Mouse (Mus musculus): ENCODE measurements around the gene Nexn. TPM values are rescaled to one million over a fixed set of nuclear protein-coding genes. Genes with fewer than 3 reads are reported as not detected.
"Not testable (repeated sequence)": the region's sequence is repeated elsewhere in the genome, so short reads cannot be mapped to it uniquely, and the experiment has no call there.

The Nexn gene
- polyA plus RNA-seq (2016; fragmentation: Nextera tagmentation; extraction: Ambion mirVana), result 3.9 and 5.7 TPM in 2 replicates

DNA sequence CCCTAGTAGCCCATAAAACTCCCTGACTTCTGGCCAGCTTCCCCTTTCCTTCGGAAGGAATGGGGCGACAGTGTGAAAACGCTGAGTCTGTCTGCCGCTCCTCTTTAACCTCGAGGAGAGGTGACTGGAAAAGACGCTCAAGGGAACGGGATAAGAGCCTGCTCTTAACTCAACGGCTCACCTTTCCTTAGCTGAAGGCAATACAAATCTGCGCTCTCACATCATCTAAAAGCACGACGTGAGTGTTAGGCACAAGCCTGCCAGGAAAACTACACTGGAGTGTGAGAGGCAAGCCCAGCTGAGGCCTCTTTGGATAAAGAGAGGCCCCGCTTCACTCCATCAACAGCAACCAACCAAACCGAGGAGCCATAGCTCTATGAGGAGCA lies at the start of gene Nexn:
Gene Nexn, minus strand, starts transcription at position 315 of the 386 bp plus-strand sequence.
- peaks cover 35% of the 10 kb centered on the region for H3K4me1 ChIP-seq
- no peaks in the 10 kb centered on the region for H3K9me3 ChIP-seq
- DNase-seq (ENCODE audit: low spot score), result no peak
- peaks cover 77% of the 10 kb centered on the region for H3K27me3 ChIP-seq (replicated peaks; ENCODE audit: low read depth, poor library complexity, severe bottlenecking)
- peak within 1 kb of the TSS; percentile 72 for H3K4me3 ChIP-seq
- no peaks in the 10 kb centered on the region for H3K36me3 ChIP-seq (replicated peaks)
- peak within 1 kb of the TSS; percentile 86 for H3K27ac ChIP-seq (replicated peaks)
- WGBS, result 2% methylated on average over 13 of the region's 13 CpGs

DNA sequence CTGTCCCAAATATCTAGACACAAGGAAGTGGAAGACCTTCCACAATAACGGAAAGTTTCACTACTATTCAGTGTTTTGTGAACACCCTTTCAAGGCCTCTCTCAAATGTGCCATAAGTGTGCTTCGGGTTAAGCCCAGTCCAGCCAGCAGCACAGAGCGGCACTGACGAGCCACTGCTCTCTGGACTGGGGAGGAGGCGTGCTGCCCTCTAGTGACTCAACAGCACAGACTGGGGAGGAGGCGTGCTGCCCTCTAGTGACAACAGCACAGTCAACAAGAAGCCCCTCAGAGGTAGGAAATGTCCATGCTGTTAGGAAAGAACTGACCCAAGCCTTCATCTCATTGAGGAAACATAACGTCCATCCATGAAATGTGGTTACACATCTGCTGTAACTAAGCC lies 49.5 kb upstream of the Nexn start:
- 13% methylated on average over 7 of the region's 7 CpGs for WGBS
- no peak overlapping the region for H3K4me3 ChIP-seq
- H3K36me3 ChIP-seq (replicated peaks), result peaks cover 35% of the 10 kb centered on the region
- DNase-seq (ENCODE audit: low spot score), result peak; percentile 86
- H3K4me1 ChIP-seq, result no peaks in the 10 kb centered on the region
- no peaks in the 10 kb centered on the region for H3K9me3 ChIP-seq
- H3K27ac ChIP-seq (replicated peaks), result no peak overlapping the region
- H3K27me3 ChIP-seq (replicated peaks; ENCODE audit: low read depth, poor library complexity, severe bottlenecking), result no peaks in the 10 kb centered on the region

DNA sequence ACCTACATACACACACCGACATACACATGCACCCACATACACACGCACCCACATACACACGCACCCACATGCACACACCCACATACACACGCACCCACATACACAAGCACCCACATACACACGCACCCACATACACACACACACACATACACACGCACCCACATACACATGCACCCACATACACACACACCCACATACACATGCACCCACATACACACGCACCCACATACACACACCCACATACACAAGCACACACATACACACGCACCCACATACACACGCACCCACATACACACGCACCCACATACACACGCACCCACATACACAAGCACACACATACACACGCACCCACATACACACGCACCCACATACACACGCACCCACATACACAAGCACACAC lies 48.5 kb upstream of the Nexn start:
- WGBS, result 76% methylated on average over 14 of the region's 14 CpGs
- H3K4me3 ChIP-seq; H3K4me1 ChIP-seq; DNase-seq (ENCODE audit: low spot score); H3K27ac ChIP-seq (replicated peaks); H3K27me3 ChIP-seq (replicated peaks; ENCODE audit: low read depth, poor library complexity, severe bottlenecking); H3K9me3 ChIP-seq: not testable (repeated sequence)
- H3K36me3 ChIP-seq (replicated peaks), result peaks cover 31% of the 10 kb centered on the region

DNA sequence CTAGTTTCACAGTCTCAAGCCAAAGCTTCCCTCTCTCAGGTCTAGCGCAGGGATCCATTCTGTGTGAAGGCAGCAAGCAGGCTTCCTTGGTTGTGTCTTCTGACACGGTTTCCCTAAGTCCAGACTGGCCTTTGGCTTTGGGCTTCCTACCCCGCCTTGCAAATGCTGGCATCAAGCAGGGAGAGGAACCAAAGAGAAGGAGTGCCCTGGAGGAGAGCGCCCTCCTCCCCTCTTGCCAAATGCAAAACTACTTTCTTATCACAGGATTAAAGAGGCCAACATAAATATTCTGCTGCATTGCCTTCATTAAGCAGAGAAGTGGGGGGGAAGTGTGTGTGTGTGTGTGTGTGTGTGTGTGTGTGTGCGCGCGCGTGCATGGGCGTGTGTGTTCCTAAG lies 43.1 kb upstream of the Nexn start:
- DNase-seq (ENCODE audit: low spot score), result no peak
- H3K4me1 ChIP-seq, result peaks cover 16% of the 10 kb centered on the region
- H3K9me3 ChIP-seq, result no peaks in the 10 kb centered on the region
- 87% methylated on average over 9 of the region's 9 CpGs for WGBS
- no peaks in the 10 kb centered on the region for H3K27me3 ChIP-seq (replicated peaks; ENCODE audit: low read depth, poor library complexity, severe bottlenecking)
- no peak overlapping the region for H3K4me3 ChIP-seq
- no peak overlapping the region for H3K27ac ChIP-seq (replicated peaks)
- H3K36me3 ChIP-seq (replicated peaks), result peaks cover 52% of the 10 kb centered on the region

DNA sequence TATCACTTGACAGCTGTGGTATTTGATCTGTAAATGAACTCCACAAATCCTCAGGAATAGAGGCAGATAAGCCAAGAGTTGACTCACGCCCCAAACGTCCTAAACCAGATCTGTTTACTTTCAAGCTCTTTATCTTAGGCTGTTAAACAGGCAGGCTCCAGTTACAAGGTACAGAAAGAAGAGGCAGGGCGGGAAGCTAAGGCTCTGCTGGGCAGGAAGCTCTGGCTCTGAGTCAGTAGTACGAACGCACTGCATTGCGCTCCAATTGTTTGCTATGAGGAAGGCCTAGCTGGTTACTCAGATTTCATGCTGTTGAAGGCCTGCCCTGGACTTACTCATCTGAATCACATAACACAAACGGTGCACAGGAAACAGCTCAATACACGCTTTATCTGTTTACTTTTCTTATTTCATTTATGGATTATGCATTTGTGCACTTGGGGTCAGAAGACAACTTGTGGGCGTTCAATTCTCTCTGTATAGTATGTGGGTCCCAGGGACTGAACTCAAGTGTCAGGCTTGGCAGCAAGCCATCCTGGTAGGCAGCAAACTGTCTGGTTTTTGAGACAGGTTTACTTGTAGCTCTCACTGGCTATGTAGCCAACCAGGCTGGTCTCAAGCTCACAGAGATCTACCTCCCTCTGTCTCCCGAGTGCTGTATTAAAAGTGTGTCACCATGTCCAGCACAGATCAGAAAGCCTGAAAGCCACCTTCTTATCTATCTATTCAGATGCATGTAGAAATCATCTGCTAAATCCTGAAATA lies 42.5 kb upstream of the Nexn start:
- 65% methylated on average over 10 of the region's 10 CpGs for WGBS
- H3K27ac ChIP-seq (replicated peaks), result peak overlapping the region; percentile 42; the same call in 1 of the 2 replicates
- H3K4me3 ChIP-seq, result no peak overlapping the region
- no peaks in the 10 kb centered on the region for H3K27me3 ChIP-seq (replicated peaks; ENCODE audit: low read depth, poor library complexity, severe bottlenecking)
- peaks cover 19% of the 10 kb centered on the region for H3K4me1 ChIP-seq
- peaks cover 52% of the 10 kb centered on the region for H3K36me3 ChIP-seq (replicated peaks)
- DNase-seq (ENCODE audit: low spot score), result no peak
- no peaks in the 10 kb centered on the region for H3K9me3 ChIP-seq

GRCm38 (mm10) chr3:152305971-152306370 lies 39.8 kb upstream of the Nexn start:
- 83% methylated on average over 4 of the region's 4 CpGs for WGBS
- Histone ChIP-seq H3K27me3 (replicated peaks; ENCODE audit: low read depth, poor library complexity, severe bottlenecking) (no peaks in the 10 kb centered on the region), H3K27ac (replicated peaks) (no peak overlapping the region), H3K9me3 (no peaks in the 10 kb centered on the region), H3K36me3 (replicated peaks) (peaks cover 55% of the 10 kb centered on the region), H3K4me1 (peaks cover 22% of the 10 kb centered on the region), H3K4me3 (no peak overlapping the region)
- DNase-seq (ENCODE audit: low spot score), result no peak

DNA sequence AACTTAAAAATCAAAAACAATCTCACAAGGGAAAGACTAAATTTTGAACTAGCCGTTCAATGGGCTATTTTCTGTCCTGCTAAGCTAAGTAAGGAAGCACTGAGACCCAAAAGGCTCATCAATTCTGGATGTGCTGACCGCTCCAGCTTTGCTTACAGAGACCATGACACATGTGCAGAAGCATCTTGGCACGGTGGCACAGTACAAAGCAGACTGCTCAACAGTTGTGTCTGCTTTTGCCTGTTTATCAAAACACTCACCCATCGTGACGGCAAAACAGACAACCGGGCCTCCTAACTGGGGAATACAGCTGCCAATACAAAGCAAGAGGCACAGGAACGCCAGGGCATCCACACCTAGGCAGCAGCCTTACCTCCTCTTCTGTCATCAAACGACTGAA lies 38.9 kb upstream of the Nexn start:
- Histone ChIP-seq H3K9me3 (no peaks in the 10 kb centered on the region), H3K27me3 (replicated peaks; ENCODE audit: low read depth, poor library complexity, severe bottlenecking) (no peaks in the 10 kb centered on the region), H3K4me1 (peaks cover 22% of the 10 kb centered on the region), H3K4me3 (no peak overlapping the region), H3K27ac (replicated peaks) (no peak overlapping the region), H3K36me3 (replicated peaks) (peaks cover 63% of the 10 kb centered on the region)
- DNase-seq (ENCODE audit: low spot score), result no peak
- 88% methylated on average over 8 of the region's 8 CpGs for WGBS

- Histone ChIP-seq H3K4me3 (no peak overlapping the region), H3K27me3 (replicated peaks; ENCODE audit: low read depth, poor library complexity, severe bottlenecking) (no peaks in the 10 kb centered on the region), H3K36me3 (replicated peaks) (peaks cover 61% of the 10 kb centered on the region), H3K27ac (replicated peaks) (no peak overlapping the region), H3K9me3 (no peaks in the 10 kb centered on the region), H3K4me1 (peaks cover 20% of the 10 kb centered on the region)
- no peak for DNase-seq (ENCODE audit: low spot score)
- 50% methylated on average over 6 of the region's 6 CpGs for WGBS
Observed at GRCm38 (mm10) chr3:152304093-152304815, 38.1 kb upstream of the Nexn start.

DNA sequence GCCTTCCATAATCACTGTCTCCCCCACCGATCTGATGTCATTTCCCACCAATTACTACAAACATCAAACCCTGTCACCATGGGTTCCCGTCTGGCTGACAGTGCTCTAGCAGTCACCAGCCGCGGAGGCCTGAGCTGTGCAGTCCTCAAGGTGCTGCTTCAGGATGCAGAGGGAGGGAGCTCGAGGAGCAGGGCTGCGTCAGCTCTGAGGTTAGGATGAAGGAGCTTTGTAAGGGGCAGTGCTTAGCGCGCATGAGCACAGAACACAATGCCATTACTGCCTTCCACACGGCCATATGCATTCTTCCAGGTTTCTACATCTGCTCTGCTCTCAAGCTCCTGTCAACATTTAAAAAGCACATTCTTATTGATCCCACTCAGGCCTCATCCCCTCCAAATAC lies 36.8 kb upstream of the Nexn start:
- Histone ChIP-seq H3K9me3 (no peaks in the 10 kb centered on the region), H3K4me3 (no peak overlapping the region), H3K4me1 (peaks cover 11% of the 10 kb centered on the region), H3K36me3 (replicated peaks) (peaks cover 58% of the 10 kb centered on the region), H3K27ac (replicated peaks) (no peak overlapping the region), H3K27me3 (replicated peaks; ENCODE audit: low read depth, poor library complexity, severe bottlenecking) (no peaks in the 10 kb centered on the region)
- 75% methylated on average over 9 of the region's 9 CpGs for WGBS
- DNase-seq (ENCODE audit: low spot score), result no peak

DNA sequence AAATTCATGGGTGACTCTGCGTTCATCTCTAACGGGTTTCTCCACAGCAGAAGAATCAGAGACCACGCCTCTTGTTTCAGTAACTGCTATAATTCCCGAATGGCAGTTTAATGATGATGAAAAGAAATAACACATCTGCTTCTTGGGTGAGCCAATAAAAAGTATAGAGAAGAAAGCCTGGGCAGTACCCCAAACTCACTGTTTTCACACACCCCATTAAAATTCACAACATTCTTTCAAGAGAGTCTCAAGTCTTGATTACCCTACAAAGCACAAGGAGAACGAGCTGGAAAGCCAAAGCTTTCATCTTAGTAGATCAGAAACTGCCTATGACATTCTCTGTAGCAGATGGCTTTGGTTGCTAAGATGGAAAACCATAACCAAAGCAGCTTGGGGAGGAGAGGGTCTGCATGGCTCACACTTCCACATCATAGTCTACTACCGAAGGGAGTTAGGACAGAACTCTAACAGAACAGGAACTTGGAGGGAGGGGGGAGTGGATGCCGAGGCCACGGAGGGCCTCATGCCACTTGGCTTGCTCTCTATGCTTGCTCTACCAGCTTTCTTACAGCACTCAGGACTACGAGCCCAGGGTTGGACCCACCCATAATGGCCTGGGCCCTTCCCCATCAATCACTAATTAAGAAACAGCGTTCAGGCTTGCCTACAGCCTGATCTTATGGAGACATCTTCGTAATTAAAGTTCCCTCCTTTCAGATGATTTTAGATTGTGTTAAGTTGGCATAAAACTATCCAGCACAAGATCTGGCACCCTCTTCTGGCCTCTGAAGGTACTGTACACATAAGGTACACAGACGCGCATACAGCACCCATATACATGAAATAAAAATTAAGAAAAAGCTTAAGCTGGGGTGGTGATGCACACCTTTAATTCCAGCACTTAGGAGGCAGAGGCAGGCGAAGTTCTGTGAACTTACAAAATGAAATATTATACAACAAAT lies 34.5 kb upstream of the Nexn start:
- H3K9me3 ChIP-seq, result no peaks in the 10 kb centered on the region
- no peak overlapping the region for H3K4me3 ChIP-seq
- 92% methylated on average over 14 of the region's 14 CpGs for WGBS
- peaks cover 11% of the 10 kb centered on the region for H3K4me1 ChIP-seq
- no peak for DNase-seq (ENCODE audit: low spot score)
- H3K36me3 ChIP-seq (replicated peaks), result peaks cover 63% of the 10 kb centered on the region
- H3K27me3 ChIP-seq (replicated peaks; ENCODE audit: low read depth, poor library complexity, severe bottlenecking), result no peaks in the 10 kb centered on the region
- no peak overlapping the region for H3K27ac ChIP-seq (replicated peaks)

GRCm38 (mm10) chr3:152295896-152296295 lies 29.7 kb upstream of the Nexn start:
- H3K36me3 ChIP-seq (replicated peaks), result peaks cover 69% of the 10 kb centered on the region
- peaks cover 17% of the 10 kb centered on the region for H3K4me1 ChIP-seq
- DNase-seq (ENCODE audit: low spot score), result no peak
- no peaks in the 10 kb centered on the region for H3K27me3 ChIP-seq (replicated peaks; ENCODE audit: low read depth, poor library complexity, severe bottlenecking)
- no peak overlapping the region for H3K4me3 ChIP-seq
- H3K27ac ChIP-seq (replicated peaks), result no peak overlapping the region
- 92% methylated on average over 5 of the region's 5 CpGs for WGBS
- H3K9me3 ChIP-seq, result no peaks in the 10 kb centered on the region

GRCm38 (mm10) chr3:152294400-152294799 lies 28.2 kb upstream of the Nexn start:
- peaks cover 22% of the 10 kb centered on the region for H3K4me1 ChIP-seq
- no peak overlapping the region for H3K4me3 ChIP-seq
- no peaks in the 10 kb centered on the region for H3K27me3 ChIP-seq (replicated peaks; ENCODE audit: low read depth, poor library complexity, severe bottlenecking)
- no peak overlapping the region for H3K27ac ChIP-seq (replicated peaks)
- WGBS, result 80% methylated on average over 3 of the region's 3 CpGs
- no peaks in the 10 kb centered on the region for H3K9me3 ChIP-seq
- DNase-seq (ENCODE audit: low spot score), result no peak
- peaks cover 65% of the 10 kb centered on the region for H3K36me3 ChIP-seq (replicated peaks)
